Mouse (Mus musculus) cerebellum, adult 18-20 months (tissue): ENCODE data around the gene Bcl9.

Experiments
- DNase-seq, 2 experiments: peaks; one replicate each; pipeline ENCODE4 v3.0.0; 2021

Bcl9 gene

DNA sequence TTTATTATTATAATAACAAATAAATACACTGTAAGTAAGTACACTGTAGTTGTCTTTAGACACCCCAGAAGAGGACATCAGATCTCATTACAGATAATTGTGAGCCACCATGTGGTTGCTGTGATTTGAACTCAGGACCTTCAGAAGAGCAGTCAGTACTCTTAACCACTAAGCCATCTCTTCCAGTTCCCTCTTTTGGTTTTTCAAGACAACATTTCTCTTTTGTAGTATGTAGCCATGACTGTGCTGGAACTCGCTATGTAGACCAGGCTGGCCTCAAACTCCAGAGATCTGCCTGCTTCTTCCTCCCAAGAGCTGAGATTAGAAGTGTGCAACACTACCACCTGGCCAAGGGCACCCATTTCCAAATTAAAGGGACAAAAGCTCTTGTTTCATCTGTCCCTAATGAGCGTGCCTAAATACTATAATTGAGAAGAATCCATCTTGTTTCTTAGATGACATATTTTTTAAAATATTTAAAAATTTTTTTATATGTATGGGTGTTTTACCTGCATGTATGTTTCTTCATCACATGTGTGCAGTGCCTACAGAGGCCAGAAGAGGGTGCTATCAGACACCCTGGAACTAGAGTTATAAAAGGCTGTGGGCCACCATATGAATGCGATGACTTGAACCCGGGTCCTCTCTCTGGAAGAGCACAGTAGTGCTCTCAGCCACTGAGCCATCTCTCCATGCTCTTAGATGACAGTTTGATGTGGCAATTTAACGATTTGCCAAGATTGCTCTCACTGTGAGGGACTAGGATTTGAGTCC, 66.9 kb downstream of the Bcl9 start:
- DNase-seq: no peak

DNA sequence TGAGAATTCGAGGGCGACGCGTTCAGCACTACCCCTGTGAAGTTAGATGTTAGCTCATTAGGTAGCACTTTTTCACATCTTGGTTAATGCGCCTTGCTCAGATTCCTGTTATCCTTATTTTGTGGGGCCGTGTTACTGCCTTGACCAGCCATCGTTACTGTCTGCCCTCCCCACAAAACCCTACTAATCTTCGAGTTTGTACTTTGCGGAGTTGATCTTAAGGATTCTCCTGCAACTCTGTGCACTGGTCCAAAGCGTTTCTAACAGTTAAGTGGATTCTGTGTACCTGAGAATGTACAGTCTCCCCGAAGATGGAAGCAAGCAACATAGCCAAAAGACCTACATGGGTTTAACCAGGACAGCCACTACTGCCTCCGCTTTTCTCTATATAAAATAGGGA, 69.3 kb downstream of the Bcl9 start:
- DNase-seq: no peak

- peak; percentile 52 to 54 for DNase-seq
Measured at GRCm38 (mm10) chr3:97228020-97228419, 69.7 kb downstream of the Bcl9 start.

DNA sequence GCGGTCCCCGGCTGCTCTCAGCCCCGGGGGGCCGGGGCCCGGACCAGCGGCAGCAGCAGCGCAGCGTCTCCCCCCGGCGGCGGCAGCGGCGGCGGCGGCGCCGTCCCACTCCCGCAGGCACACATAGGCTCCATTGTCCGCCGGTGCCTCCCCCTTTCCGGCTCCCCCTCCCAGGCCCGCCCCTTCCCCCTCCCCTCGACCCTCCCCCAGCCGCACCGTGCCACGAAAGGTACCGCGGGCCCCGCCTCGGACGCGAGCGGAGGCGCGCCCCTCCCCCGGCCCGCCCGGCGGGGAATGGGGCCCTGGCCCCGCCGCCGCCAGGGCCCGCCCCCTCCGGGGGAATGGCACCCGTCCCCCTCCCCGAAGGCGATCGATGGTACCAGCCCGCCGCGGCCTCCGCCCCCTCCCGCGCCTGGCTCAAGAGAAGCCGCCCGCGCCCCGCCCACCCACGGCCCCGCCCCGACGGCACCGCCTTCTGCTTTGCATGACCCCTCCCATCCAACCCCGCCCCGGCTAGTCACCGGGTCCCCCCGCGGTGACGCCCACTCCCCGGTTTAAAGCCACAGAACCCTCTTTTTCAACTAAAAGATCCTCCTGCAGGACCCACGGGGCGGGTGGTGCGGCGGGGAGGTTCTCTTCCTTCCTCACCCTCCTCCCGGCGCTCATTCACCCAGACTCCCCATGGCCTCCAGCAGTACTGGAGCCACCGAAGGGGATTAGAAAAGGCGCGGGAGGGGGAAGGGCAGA, 70.3 kb downstream of the Bcl9 start:
- peak; percentile 87 to 89 for DNase-seq

DNA sequence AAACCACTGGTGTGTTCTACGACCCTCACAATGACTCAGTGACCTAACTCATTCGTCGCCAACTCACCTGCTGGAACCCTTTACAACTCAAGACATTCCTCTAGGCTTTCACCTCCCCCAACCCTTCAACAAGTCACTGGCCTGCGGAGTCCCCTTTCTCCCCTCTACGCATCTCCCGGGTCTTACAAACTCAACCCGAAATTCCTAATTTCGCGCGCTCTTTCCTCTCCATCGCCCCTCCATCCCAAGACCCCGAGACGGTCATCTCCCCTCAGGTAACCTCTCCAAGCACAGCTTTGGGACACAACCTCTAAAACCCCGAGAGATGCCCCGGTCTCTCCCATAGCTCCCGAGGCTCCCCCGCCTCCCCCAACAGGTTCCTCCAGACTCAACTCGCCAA, 71.0 kb downstream of the Bcl9 start:
- no peak for DNase-seq

DNA sequence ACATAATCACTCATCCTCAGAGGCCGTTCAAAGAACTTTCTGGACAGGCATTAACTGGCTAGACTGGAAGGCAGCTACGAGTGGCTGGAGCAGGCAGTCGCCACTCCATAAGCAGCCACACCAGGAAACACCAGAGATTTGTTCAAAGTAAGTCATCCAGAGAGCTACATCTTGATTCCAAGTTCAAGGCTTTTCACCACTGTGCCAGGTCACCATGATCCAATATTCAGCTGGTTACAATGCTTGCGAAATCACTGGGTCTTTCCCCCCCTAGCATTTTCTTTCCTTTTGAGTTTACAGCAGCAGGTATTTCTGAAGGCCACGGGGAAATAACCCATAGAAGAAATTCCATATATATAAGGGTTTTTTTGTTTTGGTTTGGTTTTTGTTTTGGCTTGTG, 72.5 kb downstream of the Bcl9 start:
- DNase-seq: no peak

DNA sequence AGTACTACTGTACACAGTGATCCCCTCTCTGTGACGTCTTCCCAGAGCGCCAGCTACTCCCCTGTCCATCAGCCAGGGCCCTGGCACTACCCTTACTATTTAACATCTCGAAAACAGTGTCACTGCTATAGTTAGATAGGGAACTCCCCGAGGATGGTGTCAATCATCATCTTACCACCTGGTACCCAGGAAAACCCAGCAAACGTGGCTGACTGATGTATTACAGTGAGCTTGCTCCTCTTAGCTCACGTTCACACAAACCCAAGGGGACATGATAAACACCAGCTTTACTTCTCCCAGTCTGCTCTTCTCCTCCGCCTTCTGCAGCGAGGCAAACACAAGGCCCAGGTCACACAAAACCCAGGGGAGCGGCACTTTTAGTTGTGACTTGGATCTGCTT, 74.5 kb downstream of the Bcl9 start:
- no peak for DNase-seq

DNA sequence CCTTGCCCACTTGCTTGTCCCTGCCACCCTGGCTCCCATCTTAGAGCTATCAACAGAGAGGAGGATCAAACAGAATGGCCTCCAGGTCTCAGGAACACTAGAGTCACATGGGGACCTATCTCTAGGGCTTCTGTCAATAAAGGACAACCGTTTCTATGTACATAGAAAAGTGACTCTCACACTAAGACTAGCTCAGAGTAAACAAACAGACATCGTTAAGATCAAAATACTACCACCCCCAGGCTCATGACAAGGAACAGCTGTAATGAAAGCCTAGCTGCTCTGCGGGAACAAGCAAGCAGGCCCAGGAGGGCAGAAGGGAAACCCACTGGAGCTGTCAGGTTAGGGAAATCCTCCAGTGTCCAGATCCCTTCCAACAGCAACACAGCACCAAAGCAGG, 82.2 kb downstream of the Bcl9 start:
- no peak for DNase-seq

- DNase-seq: no peak
Measured at GRCm38 (mm10) chr3:97214439-97214838, 83.3 kb downstream of the Bcl9 start.

DNA sequence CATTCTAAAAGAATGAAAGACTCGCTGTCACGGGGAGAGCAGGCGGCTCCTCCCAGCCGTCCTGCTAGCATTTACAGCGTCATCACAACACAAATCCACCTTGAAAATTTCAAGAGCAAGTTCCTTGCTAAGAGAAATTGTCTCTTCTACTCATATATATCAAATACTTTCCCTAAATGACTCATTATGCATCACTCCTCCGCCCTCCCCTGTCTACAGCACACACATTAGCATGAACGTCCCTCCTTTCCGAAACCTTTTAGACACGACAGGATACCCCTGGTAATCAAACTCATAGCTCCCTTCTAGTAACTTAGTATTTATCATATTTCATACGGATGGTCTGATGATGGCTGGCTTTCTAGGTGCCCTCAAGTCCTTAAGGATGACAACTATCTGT, 83.8 kb downstream of the Bcl9 start:
- no peak for DNase-seq

DNA sequence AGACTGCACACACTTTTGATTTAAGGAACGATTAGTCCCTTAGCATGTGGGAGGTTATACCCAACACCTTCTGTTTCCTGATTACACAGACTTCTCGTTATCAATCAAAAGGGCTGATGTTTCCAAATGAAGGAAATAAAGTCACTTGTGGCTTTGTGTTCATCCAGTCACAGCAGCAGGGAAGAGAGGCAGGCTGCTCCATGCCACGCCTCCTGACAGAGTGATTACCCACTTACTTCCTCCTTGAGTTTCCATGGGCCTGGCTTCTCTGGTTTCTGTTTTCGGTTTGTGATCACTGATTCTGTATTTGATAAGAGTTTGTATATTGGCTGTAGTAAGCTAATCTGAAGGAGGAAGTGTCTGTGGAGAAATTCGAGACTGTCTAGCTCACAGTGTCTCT, 86.5 kb downstream of the Bcl9 start:
- DNase-seq: no peak

DNA sequence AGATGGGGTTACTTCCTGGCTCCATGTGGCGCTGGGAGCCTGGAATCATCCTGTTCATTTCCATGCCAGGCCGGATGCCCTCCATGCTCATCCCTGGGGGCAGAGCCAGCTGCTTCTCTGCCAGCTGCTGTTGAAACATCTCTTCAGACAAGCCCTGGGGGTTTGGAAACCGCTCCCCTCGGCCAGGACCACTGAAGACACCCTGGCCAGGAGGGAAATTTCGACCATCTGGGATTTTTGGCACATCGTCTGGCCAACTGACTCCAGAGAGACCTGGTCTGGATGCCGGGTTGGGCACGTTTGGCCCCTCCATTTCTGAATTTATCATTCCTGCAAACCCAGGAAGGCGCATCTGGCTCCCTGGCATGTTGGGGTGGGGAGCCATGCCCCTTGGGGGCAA, 88.4 kb downstream of the Bcl9 start:
- peak; percentile 31 to 34 for DNase-seq

- no peak for DNase-seq
Measured at GRCm38 (mm10) chr3:97206521-97206920, 91.2 kb downstream of the Bcl9 start.

GRCm38 (mm10) chr3:97203880-97204279, 93.8 kb downstream of the Bcl9 start:
- DNase-seq: no peak

DNA sequence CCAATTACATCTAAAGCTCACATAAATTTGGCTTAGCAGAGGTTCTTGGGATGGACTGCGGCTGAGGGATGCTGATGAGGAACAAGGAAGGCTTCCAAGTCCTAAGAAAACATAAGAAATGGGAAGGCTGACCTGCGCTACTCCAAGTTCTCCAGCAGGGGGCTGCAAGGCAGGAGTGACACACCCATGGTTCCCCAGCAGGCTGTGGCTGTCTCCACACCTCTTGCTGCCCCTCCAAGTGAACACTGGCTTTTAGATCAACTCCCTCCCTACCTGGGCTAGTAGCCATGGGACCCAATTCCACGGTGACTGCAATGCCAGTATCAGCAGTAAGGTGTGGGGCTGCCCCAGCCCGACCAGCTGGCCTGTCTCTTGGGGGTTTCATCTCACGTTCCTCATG, 95.8 kb downstream of the Bcl9 start:
- peak; percentile 62 to 69 for DNase-seq

DNA sequence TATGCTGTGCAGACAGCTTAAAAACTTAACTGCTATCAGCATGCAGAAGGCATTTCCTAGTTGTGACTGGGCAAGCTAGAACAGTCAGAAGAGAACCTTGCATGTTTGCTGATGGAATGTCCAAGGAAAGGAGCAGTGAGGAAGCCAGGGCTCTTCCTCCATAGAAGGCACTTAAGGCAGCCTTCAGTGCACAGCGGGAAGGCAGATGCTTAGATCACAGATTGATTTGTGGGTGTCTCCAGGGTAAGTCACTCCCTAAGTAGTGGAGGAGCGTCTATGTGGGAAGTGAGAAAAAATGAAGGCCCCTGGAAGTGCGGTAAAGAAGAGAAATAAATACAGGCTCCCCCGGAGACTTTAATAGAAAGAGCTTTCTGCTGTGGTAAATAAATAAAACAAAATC, 98.5 kb downstream of the Bcl9 start:
- DNase-seq: no peak

GRCm38 (mm10) chr3:97196571-97196970, 101.1 kb downstream of the Bcl9 start:
- no peak for DNase-seq

DNA sequence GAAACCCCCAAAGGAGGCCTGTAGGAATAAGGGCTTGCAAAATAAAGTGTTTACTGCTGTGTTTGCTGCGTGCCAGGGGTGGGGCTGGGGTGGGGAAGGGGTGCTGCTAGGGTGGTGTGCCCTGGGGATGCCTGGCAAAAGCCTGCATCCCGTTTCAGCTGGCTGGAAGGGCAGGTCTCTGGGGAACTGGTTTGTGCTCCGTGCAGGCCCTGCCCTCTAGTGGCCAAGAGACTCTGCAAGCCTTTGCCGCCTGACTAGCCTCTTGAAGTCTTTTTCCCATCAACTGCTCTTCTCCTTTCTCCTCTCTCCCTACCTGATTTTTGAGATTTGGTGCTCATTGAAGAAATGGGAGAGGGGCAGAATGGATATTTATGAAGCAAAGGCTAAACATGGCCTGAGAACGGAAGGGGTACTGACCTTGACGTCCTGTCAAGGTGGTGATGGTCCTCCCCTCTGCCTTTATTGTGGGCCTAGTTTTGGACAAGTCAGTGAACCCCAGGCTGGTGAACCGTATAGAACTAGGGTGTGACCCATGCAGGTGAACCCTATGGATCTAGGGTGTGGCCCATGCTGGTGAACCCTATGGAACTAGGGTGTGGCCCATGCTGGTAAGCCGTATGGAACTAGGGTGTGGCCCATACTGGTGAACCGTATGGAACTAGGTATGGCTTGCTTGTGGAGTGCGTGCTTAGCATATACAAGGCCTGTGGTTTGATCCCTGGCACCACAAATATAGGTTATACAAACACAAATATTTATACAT, 112.4 kb downstream of the Bcl9 start:
- DNase-seq: peak; percentile 73 to 75

DNA sequence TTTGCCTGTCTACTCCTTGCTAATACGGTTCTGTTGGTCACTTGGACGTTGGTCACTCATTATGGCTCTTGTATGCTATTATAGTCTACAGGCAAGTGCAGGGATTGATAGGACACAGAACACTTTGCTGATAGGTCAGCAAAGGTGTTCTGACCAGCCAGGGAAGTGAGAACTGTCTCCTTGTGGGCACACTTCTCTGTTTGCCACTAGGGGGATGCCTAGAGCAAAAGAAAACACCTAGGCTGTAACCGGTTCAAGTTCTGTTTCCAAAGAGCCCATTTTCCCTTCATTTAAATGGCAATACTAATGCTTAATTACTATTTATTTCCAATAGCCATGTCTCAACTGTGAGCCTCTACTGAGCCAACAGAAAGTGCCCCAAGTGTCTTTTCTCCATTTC, 113.9 kb downstream of the Bcl9 start:
- DNase-seq: peak; percentile 19 to 28

- no peak for DNase-seq
Measured at GRCm38 (mm10) chr3:97180527-97180926, 117.2 kb downstream of the Bcl9 start.

DNA sequence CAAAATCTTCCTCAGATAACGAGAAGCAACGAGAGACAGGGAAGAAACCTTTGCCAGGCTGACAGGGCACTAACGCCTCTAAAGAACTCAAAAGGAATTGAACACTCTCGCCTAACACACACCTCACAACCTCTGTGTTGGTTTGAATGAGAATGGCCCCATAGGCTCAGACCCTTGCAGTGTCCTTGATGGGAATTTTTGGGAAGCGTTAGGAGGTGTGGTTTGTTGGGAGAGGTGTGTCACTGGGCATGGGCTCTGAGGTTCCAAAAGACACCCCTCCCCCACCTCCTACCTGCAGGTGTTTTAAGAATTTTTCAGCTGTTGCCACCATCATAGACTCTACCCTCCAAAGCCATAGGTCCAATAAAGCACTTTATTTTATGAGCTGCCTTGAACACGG, 118.8 kb downstream of the Bcl9 start:
- no peak for DNase-seq

GRCm38 (mm10) chr3:97172632-97173031, 125.1 kb downstream of the Bcl9 start:
- no peak for DNase-seq

GRCm38 (mm10) chr3:97172231-97172630, 125.5 kb downstream of the Bcl9 start:
- no peak for DNase-seq

GRCm38 (mm10) chr3:97171531-97171930, 126.2 kb downstream of the Bcl9 start:
- DNase-seq: no peak
